Mouse (Mus musculus) cerebellum, postnatal 10 days (tissue): ENCODE results near the gene Hrasls5.

Experiments
- DNase-seq, 2 experiments: peaks; one replicate each; pipeline ENCODE4 v3.0.0; 2021; ENCODE audit warnings: mixed read lengths in 2 of 2

The Hrasls5 gene

GRCm38 (mm10) chr19:7611942-7612757, at the start of gene Hrasls5:
Hrasls5 (plus strand) TSS chr19:7612541.
- peak; percentile 32 to 36 for DNase-seq

- no peak for DNase-seq
Measured at GRCm38 (mm10) chr19:7562601-7563129, 49.7 kb upstream of the Hrasls5 start.

GRCm38 (mm10) chr19:7563676-7564075, 48.7 kb upstream of the Hrasls5 start:
- no peak for DNase-seq

GRCm38 (mm10) chr19:7564457-7564856, 47.9 kb upstream of the Hrasls5 start:
- DNase-seq: no peak

GRCm38 (mm10) chr19:7566826-7567225, 45.5 kb upstream of the Hrasls5 start:
- DNase-seq: no peak

- no peak for DNase-seq
Measured at GRCm38 (mm10) chr19:7568364-7568763, 44.0 kb upstream of the Hrasls5 start.

- DNase-seq: no peak
Measured at GRCm38 (mm10) chr19:7569650-7570049, 42.7 kb upstream of the Hrasls5 start.

GRCm38 (mm10) chr19:7576180-7576579, 36.2 kb upstream of the Hrasls5 start:
- DNase-seq: no peak

- no peak for DNase-seq
Measured at GRCm38 (mm10) chr19:7577710-7578109, 34.6 kb upstream of the Hrasls5 start.

- no peak for DNase-seq
Measured at GRCm38 (mm10) chr19:7581042-7581441, 31.3 kb upstream of the Hrasls5 start.

- DNase-seq: no peak
Measured at GRCm38 (mm10) chr19:7583101-7583500, 29.2 kb upstream of the Hrasls5 start.

GRCm38 (mm10) chr19:7583599-7583998, 28.7 kb upstream of the Hrasls5 start:
- DNase-seq: no peak

GRCm38 (mm10) chr19:7585279-7585678, 27.1 kb upstream of the Hrasls5 start:
- peak in 1 of 2 experiments; percentile 29 for DNase-seq

GRCm38 (mm10) chr19:7585764-7586163, 26.6 kb upstream of the Hrasls5 start:
- DNase-seq: no peak

- DNase-seq: no peak
Measured at GRCm38 (mm10) chr19:7590795-7591194, 21.5 kb upstream of the Hrasls5 start.

GRCm38 (mm10) chr19:7592018-7592417, 20.3 kb upstream of the Hrasls5 start:
- DNase-seq: no peak

- DNase-seq: peak in 1 of 2 experiments; percentile 38
Measured at GRCm38 (mm10) chr19:7595534-7595933, 16.8 kb upstream of the Hrasls5 start.

GRCm38 (mm10) chr19:7598481-7598880, 13.9 kb upstream of the Hrasls5 start:
- DNase-seq: no peak

GRCm38 (mm10) chr19:7601551-7601950, 10.8 kb upstream of the Hrasls5 start:
- no peak for DNase-seq

- no peak for DNase-seq
Measured at GRCm38 (mm10) chr19:7604107-7604506, 8.2 kb upstream of the Hrasls5 start.

GRCm38 (mm10) chr19:7605013-7605412, 7.3 kb upstream of the Hrasls5 start:
- DNase-seq: no peak

GRCm38 (mm10) chr19:7605930-7606783, 6.2 kb upstream of the Hrasls5 start:
- DNase-seq: peak; percentile 86 to 92
